Mouse (Mus musculus): ENCODE results near the gene Ppm1h.

DNA sequence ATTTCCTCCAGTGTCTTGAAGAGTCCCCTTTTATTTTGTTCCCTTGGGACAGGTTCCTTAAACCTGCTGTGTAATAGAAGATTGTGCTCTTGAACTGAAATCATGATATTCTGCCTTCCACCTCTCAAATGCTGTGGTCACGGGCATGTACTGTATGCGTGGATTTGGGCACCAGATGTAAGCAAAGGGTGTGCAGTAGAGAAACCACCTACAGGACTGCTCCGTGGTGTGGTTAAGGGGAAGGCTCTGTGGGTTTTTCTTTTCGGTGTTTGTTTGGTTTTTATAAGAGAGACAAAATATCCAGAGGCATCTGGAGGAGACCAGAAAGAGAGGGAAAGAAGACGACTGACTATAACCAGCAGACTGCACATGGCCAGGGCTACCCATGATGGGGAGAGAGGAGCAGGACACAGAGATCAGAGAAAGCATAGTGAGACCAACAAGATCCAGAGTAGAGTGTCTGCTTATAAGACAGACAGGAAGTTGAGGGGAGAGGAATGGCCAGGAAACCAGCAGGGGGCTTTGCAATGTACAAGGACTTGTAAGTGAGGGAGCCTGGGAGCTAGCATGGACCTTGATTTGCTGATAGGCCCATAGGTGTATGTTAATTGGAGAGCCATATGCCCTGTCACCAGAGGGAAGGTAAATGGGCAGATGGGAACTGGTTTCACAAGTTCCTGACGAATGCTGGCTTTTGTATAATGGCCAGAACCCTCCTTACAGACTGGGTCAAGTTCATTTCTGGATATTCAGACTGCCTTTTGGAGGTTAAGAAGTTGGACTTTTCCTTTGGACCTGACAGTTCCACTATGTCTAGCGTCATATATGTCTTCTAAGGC, 82.1 kb downstream of the Ppm1h start:
- TF ChIP-seq ZC3H11A (IDR thresholded peaks at IDR 0.05; ENCODE audit: low read depth, low read length), result no peak
- no peak for TF ChIP-seq MXI1 (IDR thresholded peaks at IDR 0.05; ENCODE audit: low read depth, low read length)
- TF ChIP-seq GABPA (IDR thresholded peaks at IDR 0.05; ENCODE audit: low read depth, low read length), result no peak
- TF ChIP-seq CTCF (IDR thresholded peaks at IDR 0.05 in 2 of 3, conservative IDR thresholded peaks at IDR 0.05 in 1 of 3; ENCODE audit: control insufficient read depth in 1 of 3, insufficient read depth in 1 of 3, low read depth in 2 of 3, low read length in 3 of 3, poor library complexity in 1 of 3, severe bottlenecking in 1 of 3), result no peak
- TF ChIP-seq EP300 (IDR thresholded peaks at IDR 0.05; ENCODE audit: low read depth in 1 of 2, low read length in 2 of 2), result no peak
- no peak for TF ChIP-seq POLR2A (IDR thresholded peaks at IDR 0.05; ENCODE audit: control insufficient read depth in 1 of 2, insufficient read depth in 1 of 2, low read depth in 1 of 2, low read length in 2 of 2, poor library complexity in 1 of 2)
- TF ChIP-seq CHD2 (IDR thresholded peaks at IDR 0.05; ENCODE audit: low read length), result no peak
- no peak for TF ChIP-seq USF1 (IDR thresholded peaks at IDR 0.05; ENCODE audit: low read depth, low read length)
- no peak for TF ChIP-seq NRF1 (IDR thresholded peaks at IDR 0.05; ENCODE audit: insufficient read depth, low read depth, low read length, poor library complexity, severe bottlenecking)
- no peak for TF ChIP-seq POLR2AphosphoS2 (IDR thresholded peaks at IDR 0.05; ENCODE audit: low read length)
- no peak for TF ChIP-seq MAX (IDR thresholded peaks at IDR 0.05; ENCODE audit: low read length)
- no peak for TF ChIP-seq POLR2AphosphoS5 (IDR thresholded peaks at IDR 0.05; ENCODE audit: borderline replicate concordance, low read depth, low read length)
- no peak for TF ChIP-seq MAFK (IDR thresholded peaks at IDR 0.05; ENCODE audit: borderline replicate concordance, low read depth, low read length)
